Mouse (Mus musculus): ENCODE measurements around the gene Slfn3. TPM values are rescaled to one million over a fixed set of nuclear protein-coding genes. Genes with fewer than 3 reads are reported as not detected.

Slfn3 gene
- total RNA-seq, 1 experiment from 2014 or later = 4.2 TPM

Other genes starting within 250 kb of the Slfn3 start
- gene Slfn5, start 240.0 kb upstream of the Slfn3 start, total RNA-seq (2021) = 56.2 and 66.5 TPM in 2 replicates
- 10.8 and 10.9 TPM in 2 replicates for gene Slfn9, start 199.5 kb upstream of the Slfn3 start, total RNA-seq (2021)
- 0.93 and 2.1 TPM in 2 replicates for gene Slfn8, start 170.5 kb upstream of the Slfn3 start, total RNA-seq (2021)
- 4.1 and 15.8 TPM in 2 replicates for gene Slfn2, start 126.2 kb upstream of the Slfn3 start, total RNA-seq (2021)
- 0.48 and 5.3 TPM in 2 replicates for gene Slfn1, start 74.5 kb upstream of the Slfn3 start, total RNA-seq (2021)
- 0.22 and 0.30 TPM in 2 replicates for gene Slfn4, start 16.1 kb upstream of the Slfn3 start, total RNA-seq (2021)
- gene Slfn14, start 95.4 kb downstream of the Slfn3 start, total RNA-seq (2021) = 0.41 and 2.7 TPM in 2 replicates
- gene Ap2b1, start 107.7 kb downstream of the Slfn3 start, total RNA-seq (2021) = 86.9 and 98.4 TPM in 2 replicates
- gene Pex12, start 111.3 kb downstream of the Slfn3 start, total RNA-seq (2021) = 15.1 and 16.2 TPM in 2 replicates
- gene Rasl10b, start 217.8 kb downstream of the Slfn3 start, total RNA-seq (2021) = 10.2 and 10.3 TPM in 2 replicates
- not detected in 2 replicates for gene Gas2l2, start 238.1 kb downstream of the Slfn3 start, total RNA-seq (2021)
- 0.37 and 0.75 TPM in 2 replicates for gene 1700020L24Rik, start 246.3 kb downstream of the Slfn3 start, total RNA-seq (2021)